Mouse (Mus musculus) Patski (cell line): ENCODE results near the gene Flcn. TPM values are rescaled to one million over a fixed set of nuclear protein-coding genes. Genes with fewer than 3 reads are reported as not detected.

Source experiments
- ATAC-seq: fragments of 100-300 bp; one replicate; pipeline ENCODE4 v1.8.0; 2021
- CTCF ChIA-PET: fragments of 350-600 bp; sonication (Branson Sonifier 250); formaldehyde crosslinking; loops from one replicate; lab custom pipeline; 2022; ENCODE audit warnings: inconsistent platforms; lab: Charles Lee
- POLR2A ChIA-PET: fragments of 350-600 bp; sonication (Branson Sonifier 250); formaldehyde crosslinking; loops from one replicate; lab custom pipeline; 2022; ENCODE audit warnings: antibody characterized with exemption, inconsistent platforms; lab: Charles Lee
- DNase-seq: peaks from one replicate; pipeline ENCODE4 v3.0.0-alpha.2; 2011; ENCODE audit warnings: low read depth, low spot score
- H3K27me3 ChIP-seq: fragments of 371-371 bp; one replicate; pipeline ENCODE4 v1.5.1; 2021
- CTCF ChIP-seq: fragments of 100-300 bp; IDR thresholded peaks from one replicate; pipeline ENCODE4 v1.5.1; 2021
- in situ Hi-C: fragments of 300-500 bp; cut with MboI; formaldehyde crosslinking; loops from 3 replicates; pipeline ENCODE4 v1.11.1; 2018; ENCODE audit warnings: low pct_unique_long_range_greater_than_20kb, mixed read lengths
- polyA plus RNA-seq: library from polyadenylated mRNA; unstranded; gene quantifications from one replicate; pipeline ENCODE4 v1.2.3, GENCODE M21; 2021

The Flcn gene
- polyA plus RNA-seq, 1 experiment from 2014 or later = 41.3 TPM

- DNase-seq (no peak), ATAC-seq (no peak)
- no peak for TF ChIP-seq CTCF
- in situ Hi-C loops = loop anchor here (5.0 kb wide), 1 partner anchor 134 kb away; no protein-coding TSS in a partner anchor
- ChIA-PET CTCF (interaction anchor here (0.7 to 6.0 kb wide), 6 partner anchors 9 to 115 kb away, joined by 3 to 34 read pairs (median 4); no protein-coding TSS in a partner anchor), POLR2A (interaction anchor here (0.6 kb wide), 1 partner anchor 239 kb away, joined by 3 read pairs; no protein-coding TSS in a partner anchor)
- H3K27me3 ChIP-seq = no peaks in the 10 kb centered on the region
Measured at GRCm38 (mm10) chr11:59756351-59756750, 53.5 kb downstream of the Flcn start.

- ChIA-PET POLR2A (no interaction called here), CTCF (no interaction called here)
- no peaks in the 10 kb centered on the region for H3K27me3 ChIP-seq
- in situ Hi-C loops = no loop called here
- ATAC-seq = no peak
- TF ChIP-seq CTCF = no peak
- no peak for DNase-seq
Measured at GRCm38 (mm10) chr11:59754504-59754903, 55.3 kb downstream of the Flcn start.

GRCm38 (mm10) chr11:59749050-59749449 lies 60.8 kb downstream of the Flcn start:
- no peak for TF ChIP-seq CTCF
- in situ Hi-C loops = no loop called here
- ATAC-seq (no peak), DNase-seq (no peak)
- H3K27me3 ChIP-seq = no peaks in the 10 kb centered on the region
- POLR2A ChIA-PET = interaction anchor here (0.7 kb wide), 1 partner anchor 26 kb away, joined by 6 read pairs; no protein-coding TSS in a partner anchor
- CTCF ChIA-PET = interaction anchor here (1.5 to 4.9 kb wide), 2 partner anchors 9 to 11 kb away, joined by 4 to 34 read pairs; no protein-coding TSS in a partner anchor

DNA sequence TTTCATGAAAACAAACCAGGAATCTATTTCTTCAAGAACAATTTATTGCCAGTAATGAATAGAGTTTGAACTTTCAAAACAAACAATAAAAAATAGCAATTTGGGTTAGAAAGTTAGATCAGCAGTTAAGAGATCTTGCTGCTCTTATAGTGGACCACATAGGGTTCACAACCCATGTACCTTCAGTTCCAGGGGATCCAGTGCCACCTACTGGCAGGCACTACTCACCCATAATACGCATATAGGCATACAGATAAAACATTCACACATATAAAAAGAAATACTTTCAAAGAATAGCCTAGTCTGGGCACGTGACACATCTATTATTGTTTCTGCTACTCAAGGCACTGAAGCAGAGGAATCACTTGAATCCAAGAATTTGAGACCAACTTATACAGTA lies 63.2 kb downstream of the Flcn start:
- no peak for ATAC-seq
- ChIA-PET POLR2A (no interaction called here), CTCF (interaction anchor here (1.4 to 4.9 kb wide), 4 partner anchors 11 to 122 kb away, joined by 3 to 34 read pairs (median 6); no protein-coding TSS in a partner anchor)
- in situ Hi-C loops = no loop called here
- H3K27me3 ChIP-seq = no peaks in the 10 kb centered on the region
- no peak for TF ChIP-seq CTCF
- no peak for DNase-seq

DNA sequence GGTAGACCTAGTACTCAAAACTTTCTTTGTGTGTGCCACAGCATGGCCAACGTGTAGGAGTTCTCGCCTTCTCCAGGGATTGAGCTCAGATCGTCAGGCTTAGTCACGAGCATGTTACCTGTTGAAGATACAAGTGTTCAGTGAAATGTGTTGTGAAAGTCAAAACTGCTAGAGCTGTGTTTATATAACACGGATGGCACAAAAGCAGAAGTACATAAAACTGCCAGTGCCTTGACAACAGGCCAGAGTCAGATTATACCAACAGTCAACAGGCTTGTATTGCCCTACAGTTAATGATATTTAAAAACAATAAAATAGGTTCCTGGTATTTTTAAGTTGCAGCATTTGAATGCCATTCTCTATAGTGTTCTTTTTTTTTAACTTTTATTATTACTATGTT lies 64.0 kb downstream of the Flcn start:
- ChIA-PET CTCF (interaction anchor here (1.4 to 4.9 kb wide), 3 partner anchors 12 to 121 kb away, joined by 3 to 34 read pairs (median 10); no protein-coding TSS in a partner anchor), POLR2A (no interaction called here)
- H3K27me3 ChIP-seq = no peaks in the 10 kb centered on the region
- DNase-seq (no peak), ATAC-seq (no peak)
- TF ChIP-seq CTCF = no peak
- in situ Hi-C loops = no loop called here

- ChIA-PET CTCF (interaction anchor here (4.9 kb wide), 1 partner anchor 13 kb away, joined by 34 read pairs; no protein-coding TSS in a partner anchor), POLR2A (no interaction called here)
- DNase-seq (no peak), ATAC-seq (no peak)
- H3K27me3 ChIP-seq = no peaks in the 10 kb centered on the region
- TF ChIP-seq CTCF = no peak
- in situ Hi-C loops = no loop called here
Measured at GRCm38 (mm10) chr11:59744374-59744773, 65.4 kb downstream of the Flcn start.

DNA sequence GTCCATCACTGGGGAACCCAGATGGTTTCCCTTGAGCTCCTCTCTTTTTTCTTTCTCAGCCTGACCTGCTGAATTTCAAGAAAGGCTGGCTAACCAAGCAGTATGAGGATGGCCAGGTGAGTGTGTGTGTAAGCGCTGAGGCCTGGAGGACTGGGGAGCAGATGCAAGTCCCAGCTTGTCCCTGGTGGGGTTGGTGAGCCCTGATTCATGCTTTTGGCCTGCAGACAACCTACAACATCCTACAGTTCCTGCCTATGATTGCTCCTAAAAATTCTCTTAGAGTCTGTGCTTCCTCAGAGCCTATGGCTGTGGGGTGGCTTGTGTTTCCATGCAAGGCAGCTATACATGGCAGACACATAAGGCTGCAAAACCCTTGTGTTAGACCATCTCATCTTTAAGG lies 66.1 kb downstream of the Flcn start:
- ChIA-PET CTCF (interaction anchor here (0.9 kb wide), 1 partner anchor 119 kb away, joined by 3 read pairs; no protein-coding TSS in a partner anchor), POLR2A (no interaction called here)
- ATAC-seq = no peak
- DNase-seq = no peak
- TF ChIP-seq CTCF = no peak
- in situ Hi-C loops = no loop called here
- H3K27me3 ChIP-seq = no peaks in the 10 kb centered on the region

DNA sequence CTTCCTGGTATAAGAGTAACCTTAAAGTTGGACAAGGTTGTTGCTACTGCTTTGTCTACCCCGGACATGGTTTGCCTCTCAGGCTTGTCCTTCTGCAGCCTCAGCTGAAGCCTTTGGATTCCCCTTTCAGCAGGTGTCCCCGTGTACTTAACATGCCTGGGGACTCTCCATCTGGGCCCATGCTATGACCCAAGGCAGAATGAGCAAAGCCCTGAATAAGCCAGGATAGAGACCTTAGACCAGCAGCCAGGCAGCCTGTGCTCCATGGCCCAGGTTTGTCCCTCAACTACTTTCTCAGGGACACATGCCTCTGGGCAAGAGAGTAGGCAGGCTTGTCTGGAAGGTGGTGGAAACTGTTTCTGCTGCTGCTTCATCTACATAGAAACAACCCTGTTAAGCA lies 66.5 kb downstream of the Flcn start:
- POLR2A ChIA-PET = no interaction called here
- TF ChIP-seq CTCF = no peak
- in situ Hi-C loops = no loop called here
- CTCF ChIA-PET = interaction anchor here (0.7 to 0.9 kb wide), 2 partner anchors 16 to 119 kb away, joined by 3 read pairs; no protein-coding TSS in a partner anchor
- DNase-seq (no peak), ATAC-seq (no peak)
- no peaks in the 10 kb centered on the region for H3K27me3 ChIP-seq

GRCm38 (mm10) chr11:59741915-59742314 lies 67.9 kb downstream of the Flcn start:
- H3K27me3 ChIP-seq = no peaks in the 10 kb centered on the region
- POLR2A ChIA-PET = interaction anchor here (0.8 kb wide), 1 partner anchor 13 kb away, joined by 3 read pairs; no protein-coding TSS in a partner anchor
- in situ Hi-C loops = no loop called here
- TF ChIP-seq CTCF = no peak
- CTCF ChIA-PET = interaction anchor here (1.3 kb wide), 1 partner anchor 11 kb away, joined by 3 read pairs; no protein-coding TSS in a partner anchor
- no peak for DNase-seq
- ATAC-seq = no peak

Other genes starting within 250 kb of the Flcn start
- gene Olfr222, start 233.8 kb downstream of the Flcn start, polyA plus RNA-seq = not detected
- not detected for gene Olfr223, start 216.7 kb downstream of the Flcn start, polyA plus RNA-seq
- gene Mprip, start 148.7 kb downstream of the Flcn start, polyA plus RNA-seq = 353 TPM
- 0.17 TPM for gene Pld6, start 22.4 kb downstream of the Flcn start, polyA plus RNA-seq
- 24.8 TPM for gene Nt5m, start 29.4 kb upstream of the Flcn start, polyA plus RNA-seq
- 109 TPM for gene Cops3, start 29.8 kb upstream of the Flcn start, polyA plus RNA-seq
- 30.4 TPM for gene Med9, start 138.2 kb upstream of the Flcn start, polyA plus RNA-seq
- gene Rasd1, start 154.9 kb upstream of the Flcn start, polyA plus RNA-seq = 1.9 TPM
- 6.9 TPM for gene Pemt, start 236.5 kb upstream of the Flcn start, polyA plus RNA-seq